Mouse (Mus musculus) forebrain, embryonic 10.5 days (tissue): ENCODE results near the gene Tmem35b. TPM values are rescaled to one million over a fixed set of nuclear protein-coding genes. Genes with fewer than 3 reads are reported as not detected.
"Not testable (repeated sequence)": the region's sequence is repeated elsewhere in the genome, so short reads cannot be mapped to it uniquely, and the experiment has no call there.

Experiments used
- DNase-seq: peaks from one replicate; pipeline ENCODE4 v3.0.0-alpha.2; 2017; ENCODE audit warnings: low spot score; ENCODE audit errors: extremely low spot score
- H3K27ac ChIP-seq: fragments of 300-500 bp; sonication (generic); 2 replicates; pipeline ENCODE4 v1.5.1; 2016; ENCODE audit warnings: mild to moderate bottlenecking
- H3K27me3 ChIP-seq: fragments of 300-500 bp; sonication (generic); 2 replicates; pipeline ENCODE4 v1.6.1; 2016; ENCODE audit warnings: mild to moderate bottlenecking; ENCODE audit not compliant: poor library complexity, severe bottlenecking
- H3K36me3 ChIP-seq: fragments of 300-500 bp; sonication (generic); replicated peaks from 2 replicates; pipeline ENCODE4 v1.6.1; 2016; ENCODE audit warnings: mild to moderate bottlenecking, moderate library complexity
- H3K4me1 ChIP-seq: fragments of 300-500 bp; sonication (generic); 2 replicates; pipeline ENCODE4 v1.6.1; 2016
- H3K4me3 ChIP-seq: fragments of 300-500 bp; sonication (generic); 2 replicates; pipeline ENCODE4 v1.5.1; 2016; ENCODE audit warnings: mild to moderate bottlenecking, moderate library complexity
- H3K9me3 ChIP-seq: fragments of 300-500 bp; sonication (generic); 2 replicates; pipeline ENCODE4 v1.6.1; 2016; ENCODE audit warnings: mild to moderate bottlenecking, moderate library complexity
- WGBS: fragments of 180-500 bp; shearing (Covaris S2); methylation state at CpG from one replicate; pipeline ENCODE4 v1.1.7; 2016; 5-methylcytosine and 5-hydroxymethylcytosine counted together
- polyA plus RNA-seq: library from polyadenylated mRNA; unstranded; fragments of >200 nt; fragmentation: Nextera tagmentation; extraction: Ambion mirVana; gene quantifications from 2 replicates; pipeline ENCODE4 v1.2.1, GENCODE M21; 2016

Tmem35b gene
- polyA plus RNA-seq, result 13.4 and 13.5 TPM in 2 replicates

GRCm38 (mm10) chr4:127123391-127123790 is at the start of gene Tmem35b:
Tmem35b (plus strand) TSS chr4:127123691.
- no peak for DNase-seq
- no peak within 1 kb of the TSS for H3K4me3 ChIP-seq
- no peaks in the 10 kb centered on the region for H3K27me3 ChIP-seq
- peaks cover 23% of the 10 kb centered on the region for H3K4me1 ChIP-seq
- no peak within 1 kb of the TSS for H3K27ac ChIP-seq
- 96% methylated on average over 5 of the region's 5 CpGs for WGBS
- no peaks in the 10 kb centered on the region for H3K9me3 ChIP-seq
- peaks cover 14% of the 10 kb centered on the region; the same call in 1 of the 2 replicates for H3K36me3 ChIP-seq

GRCm38 (mm10) chr4:127074915-127075314 is 48.6 kb upstream of the Tmem35b start:
- 84% methylated on average over 1 of the region's 1 CpGs for WGBS
- Histone ChIP-seq H3K27ac (no peak overlapping the region), H3K9me3 (no peaks in the 10 kb centered on the region; the same call in 1 of the 2 replicates), H3K4me1 (peaks cover 8% of the 10 kb centered on the region), H3K4me3 (no peak overlapping the region), H3K36me3 (no peaks in the 10 kb centered on the region), H3K27me3 (no peaks in the 10 kb centered on the region)
- DNase-seq, result no peak

GRCm38 (mm10) chr4:127076875-127077548 is 46.5 kb upstream of the Tmem35b start, which contains the start of gene Zmym6:
Zmym6 (plus strand) TSS chr4:127077383.
- under 1% methylated on average over 46 of the region's 46 CpGs for WGBS
- H3K4me3 ChIP-seq, result peak within 1 kb of the TSS; percentile 69

GRCm38 (mm10) chr4:127080806-127081205 is 42.7 kb upstream of the Tmem35b start:
- DNase-seq, result no peak
- H3K27ac ChIP-seq, result no peak overlapping the region
- no peak overlapping the region for H3K4me3 ChIP-seq
- WGBS, result 59% methylated on average over 1 of the region's 1 CpGs
- H3K36me3 ChIP-seq, result no peaks in the 10 kb centered on the region
- H3K27me3 ChIP-seq, result no peaks in the 10 kb centered on the region
- peaks cover 8% of the 10 kb centered on the region for H3K4me1 ChIP-seq
- H3K9me3 ChIP-seq, result no peaks in the 10 kb centered on the region

More at GRCm38 (mm10) chr4:127076875-127077548, 46.5 kb upstream of the Tmem35b start, which contains the start of gene Zmym6:
- DNase-seq, result peak; percentile 97
- no peaks in the 10 kb centered on the region for H3K27me3 ChIP-seq
- no peaks in the 10 kb centered on the region; the same call in 1 of the 2 replicates for H3K9me3 ChIP-seq
- peak within 1 kb of the TSS; percentile 92 for H3K27ac ChIP-seq
- peaks cover 8% of the 10 kb centered on the region for H3K4me1 ChIP-seq
- no peaks in the 10 kb centered on the region for H3K36me3 ChIP-seq

GRCm38 (mm10) chr4:127083131-127083530 is 40.4 kb upstream of the Tmem35b start:
- no peak for DNase-seq
- Histone ChIP-seq H3K27me3 (no peaks in the 10 kb centered on the region), H3K27ac (no peak overlapping the region), H3K4me3 (no peak overlapping the region), H3K4me1 (peaks cover 2% of the 10 kb centered on the region), H3K36me3 (peaks cover under 1% of the 10 kb centered on the region), H3K9me3 (no peaks in the 10 kb centered on the region)
- WGBS, result 89% methylated on average over 2 of the region's 2 CpGs

- Histone ChIP-seq H3K36me3 (peaks cover 23% of the 10 kb centered on the region), H3K9me3 (no peaks in the 10 kb centered on the region), H3K27ac (no peak overlapping the region), H3K4me3 (no peak overlapping the region), H3K4me1 (no peaks in the 10 kb centered on the region), H3K27me3 (no peaks in the 10 kb centered on the region)
- WGBS, result 92% methylated on average over 1 of the region's 1 CpGs
- DNase-seq, result no peak
These were observed 37.7 kb upstream of the Tmem35b start for GRCm38 (mm10) chr4:127085761-127086160.

- Histone ChIP-seq H3K36me3 (peaks cover 44% of the 10 kb centered on the region), H3K9me3 (no peaks in the 10 kb centered on the region), H3K4me1 (no peaks in the 10 kb centered on the region), H3K27ac (no peak overlapping the region), H3K4me3 (no peak overlapping the region), H3K27me3 (no peaks in the 10 kb centered on the region)
- no peak for DNase-seq
- 89% methylated on average over 1 of the region's 1 CpGs for WGBS
These were observed 32.3 kb upstream of the Tmem35b start for GRCm38 (mm10) chr4:127091188-127091587.

GRCm38 (mm10) chr4:127095090-127095489 is 28.4 kb upstream of the Tmem35b start:
- 88% methylated on average over 4 of the region's 4 CpGs for WGBS
- Histone ChIP-seq H3K27me3 (no peaks in the 10 kb centered on the region), H3K27ac (no peak overlapping the region)

GRCm38 (mm10) chr4:127099552-127099951 is 23.9 kb upstream of the Tmem35b start:
- WGBS, result 91% methylated on average over 1 of the region's 2 CpGs
- not testable (repeated sequence) for H3K4me3 ChIP-seq, DNase-seq, H3K27me3 ChIP-seq, H3K4me1 ChIP-seq, H3K9me3 ChIP-seq, H3K27ac ChIP-seq
- peaks cover 19% of the 10 kb centered on the region for H3K36me3 ChIP-seq

More at GRCm38 (mm10) chr4:127095090-127095489, 28.4 kb upstream of the Tmem35b start:
- Histone ChIP-seq H3K9me3 (no peaks in the 10 kb centered on the region), H3K4me3 (no peak overlapping the region), H3K36me3 (peaks cover 27% of the 10 kb centered on the region), H3K4me1 (no peaks in the 10 kb centered on the region)
- no peak for DNase-seq

- Histone ChIP-seq H3K27me3 (no peaks in the 10 kb centered on the region), H3K4me3 (no peak overlapping the region), H3K36me3 (peaks cover 29% of the 10 kb centered on the region), H3K4me1 (no peaks in the 10 kb centered on the region), H3K9me3 (no peaks in the 10 kb centered on the region; the same call in 1 of the 2 replicates), H3K27ac (no peak overlapping the region)
- no peak for DNase-seq
- 96% methylated on average over 4 of the region's 4 CpGs for WGBS
These were observed 15.9 kb upstream of the Tmem35b start for GRCm38 (mm10) chr4:127107566-127107965.

GRCm38 (mm10) chr4:127110570-127110969 is 12.9 kb upstream of the Tmem35b start:
- peaks cover 28% of the 10 kb centered on the region for H3K36me3 ChIP-seq
- no peaks in the 10 kb centered on the region; the same call in 1 of the 2 replicates for H3K9me3 ChIP-seq
- 78% methylated on average over 4 of the region's 4 CpGs for WGBS
- no peaks in the 10 kb centered on the region for H3K27me3 ChIP-seq
- no peaks in the 10 kb centered on the region for H3K4me1 ChIP-seq
- no peak overlapping the region for H3K4me3 ChIP-seq
- H3K27ac ChIP-seq, result no peak overlapping the region
- no peak for DNase-seq

GRCm38 (mm10) chr4:127124331-127124730 is 840 bp downstream of the Tmem35b start:
- Histone ChIP-seq H3K4me3 (no peak overlapping the region), H3K36me3 (peaks cover 23% of the 10 kb centered on the region), H3K27me3 (no peaks in the 10 kb centered on the region), H3K4me1 (peaks cover 23% of the 10 kb centered on the region), H3K27ac (no peak overlapping the region), H3K9me3 (no peaks in the 10 kb centered on the region)
- DNase-seq, result no peak
- 93% methylated on average over 1 of the region's 1 CpGs for WGBS

GRCm38 (mm10) chr4:127125834-127126463 is 2.5 kb downstream of the Tmem35b start:
- Histone ChIP-seq H3K4me3 (peak overlapping the region; percentile 76), H3K27me3 (no peaks in the 10 kb centered on the region), H3K4me1 (peaks cover 23% of the 10 kb centered on the region), H3K9me3 (no peaks in the 10 kb centered on the region), H3K36me3 (peaks cover 24% of the 10 kb centered on the region), H3K27ac (peak overlapping the region; percentile 85)
- WGBS, result under 1% methylated on average over 35 of the region's 35 CpGs
- DNase-seq, result peak; percentile 89
